Mouse (Mus musculus) cortical plate, adult 2 months (tissue): ENCODE data around the gene Gm36864.

Source experiments
- CTCF ChIP-seq: fragments of 200-500 bp; IDR thresholded peaks from 2 replicates; pipeline ENCODE4 v1.5.1; 2011; ENCODE audit warnings: mild to moderate bottlenecking, control low read depth, low read length; ENCODE audit not compliant: insufficient read depth; ENCODE audit errors: extremely low read depth
- POLR2A ChIP-seq: fragments of 200-500 bp; IDR thresholded peaks from 2 replicates; pipeline ENCODE4 v1.6.1; 2011; ENCODE audit warnings: mild to moderate bottlenecking, low read length, control low read depth; ENCODE audit not compliant: insufficient read depth; ENCODE audit errors: extremely low read depth

- TF ChIP-seq CTCF, result no peak
- peak; percentile 95 for TF ChIP-seq POLR2A
Measured at GRCm38 (mm10) chr7:44246055-44246983, 10.3 kb downstream of the Gm36864 start, which contains the start of the genes 1700028J19Rik and 2410002F23Rik.
